Comparison of ENCODE assay signal across 8 mouse cellular contexts in the genomic region with DNA sequence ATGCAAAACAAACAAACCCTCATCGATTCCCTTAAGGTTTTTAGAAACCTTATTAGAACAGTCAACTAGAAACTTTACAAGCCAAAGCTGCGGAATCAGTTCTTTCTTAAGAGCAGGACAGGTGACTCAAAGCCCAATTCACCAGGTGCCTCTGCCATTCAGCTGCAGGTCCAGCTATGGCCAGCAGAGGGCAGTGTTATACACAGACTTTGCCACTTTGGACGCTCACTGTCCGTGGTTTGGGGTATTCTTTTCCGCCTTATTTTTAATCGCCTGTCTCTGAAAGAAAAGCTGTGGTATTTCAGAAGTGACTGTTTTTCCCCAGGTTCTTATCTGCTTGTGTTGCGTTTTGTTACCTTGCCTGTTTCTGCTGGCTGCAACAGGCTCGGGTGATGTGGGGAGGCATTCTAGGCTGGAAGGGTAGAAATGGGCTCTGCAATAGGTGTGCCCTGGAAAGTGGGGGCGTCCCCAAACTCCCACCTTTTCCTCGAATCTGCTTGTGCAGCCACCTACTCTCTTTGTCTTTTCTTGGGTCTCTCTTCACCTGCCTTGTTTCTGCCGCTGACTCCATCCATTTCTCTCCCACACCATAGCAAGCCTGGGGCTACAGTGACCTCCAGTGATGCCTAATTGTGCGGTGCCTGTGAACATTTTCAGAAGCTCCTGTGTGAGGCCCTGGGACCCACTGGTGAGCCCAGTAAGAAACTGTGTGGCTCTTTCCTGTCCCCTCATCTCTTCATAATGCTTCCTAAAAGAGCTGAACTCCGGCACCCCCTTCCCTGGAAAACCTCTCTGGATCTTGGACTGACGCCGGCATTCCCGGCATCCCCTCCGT.
DNase-seq lines count a peak whose midpoint lies in the region; TF ChIP-seq lines count a peak whose summit lies in the region.

No protein-coding gene starts in this region.

- TF ChIP-seq POLR2A in CH12.LX (IDR thresholded peaks at IDR 0.05; ENCODE audit: low read depth, low read length): no peak
- no peak for TF ChIP-seq POLR2A in lung, adult 2 months (IDR thresholded peaks at IDR 0.05; ENCODE audit: borderline replicate concordance, extremely low read depth, low read depth, low read length)
- no peak for TF ChIP-seq POLR2A in olfactory bulb, adult 2 months (IDR thresholded peaks at IDR 0.05; ENCODE audit: insufficient read depth, low read depth, low read length)

- TF ChIP-seq EP300 in CH12.LX (IDR thresholded peaks at IDR 0.05; ENCODE audit: low read length): no peak

- peak; percentile 77 for DNase-seq in CH12.LX (ENCODE audit: extremely low read depth)
- DNase-seq in forebrain, embryonic 10.5 days (ENCODE audit: extremely low spot score, low spot score): peak; percentile 69
- peak; percentile 77 to 86 for DNase-seq in heart, postnatal 14 days
- peak; percentile 85 to 86 for DNase-seq in kidney, postnatal 4 days
- peak; percentile 73 for DNase-seq in lung, adult 2 months
- peak; percentile 44 to 78 for DNase-seq in thymus, postnatal 10 days (ENCODE audit: low spot score in 2 of 2)

- in situ Hi-C loops in CH12.LX (cut with MboI; ENCODE audit: low pct_ligation_motif_present, low pct_unique_long_range_greater_than_20kb, low sequenced_read_pairs): no loop called here

- H3K27ac ChIP-seq in CH12.LX (ENCODE audit: insufficient read depth, low read depth): no peak overlapping the region
- H3K27ac ChIP-seq in brown adipose tissue, adult 24 weeks (replicated peaks; ENCODE audit: low read depth, low read length): no peak overlapping the region
- no peak overlapping the region for H3K27ac ChIP-seq in forebrain, embryonic 10.5 days
- no peak overlapping the region for H3K27ac ChIP-seq in olfactory bulb, adult 2 months (ENCODE audit: insufficient read depth, low read depth, low read length)

- H3K36me3 ChIP-seq in CH12.LX (replicated peaks in 1 of 2; ENCODE audit: control insufficient read depth in 1 of 2, insufficient read depth in 1 of 2, low read length in 1 of 2): no peaks in the 10 kb centered on the region
- H3K36me3 ChIP-seq in forebrain, embryonic 10.5 days (replicated peaks): no peaks in the 10 kb centered on the region

- dilution Hi-C loops in CH12.LX (cut with MboI; ENCODE audit: extremely low pct_ligation_motif_present, extremely low pct_unique_long_range_greater_than_20kb, low sequenced_read_pairs): no loop called here

- H3K9me3 ChIP-seq in CH12.LX (replicated peaks; ENCODE audit: low read length): peaks cover 2% of the 10 kb centered on the region
- H3K9me3 ChIP-seq in forebrain, embryonic 10.5 days: no peaks in the 10 kb centered on the region

- intact Hi-C loops in heart, postnatal 14 days (cut with DNase I): loop anchor here (1.0 to 10.0 kb wide), 6 partner anchors 82 to 728 kb away; a partner anchor contains a TSS

- TF ChIP-seq RAD21 in CH12.LX (IDR thresholded peaks at IDR 0.05; ENCODE audit: low read depth, low read length): peak; percentile 92

- WGBS in forebrain, embryonic 10.5 days: 49% methylated on average over 17 of the region's 17 CpGs
- 45% methylated on average over 17 of the region's 17 CpGs for WGBS in lung, adult 2 months
- WGBS in olfactory bulb, adult 2 months: 43% methylated on average over 17 of the region's 17 CpGs

- H3K79me2 ChIP-seq in CH12.LX (replicated peaks; ENCODE audit: control insufficient read depth, extremely low read depth, insufficient read depth, poor library complexity, severe bottlenecking): no peaks in the 10 kb centered on the region

- peak overlapping the region in 2 of 3 experiments; percentile 16 to 21 for H3K4me3 ChIP-seq in CH12.LX (replicated peaks in 1 of 3; ENCODE audit: low read depth in 2 of 3, low read length in 2 of 3, poor library complexity in 1 of 3)
- H3K4me3 ChIP-seq in brown adipose tissue, adult 24 weeks (ENCODE audit: insufficient read depth, low read depth, low read length): peak overlapping the region; percentile 39
- peak overlapping the region; percentile 38 for H3K4me3 ChIP-seq in forebrain, embryonic 10.5 days
- H3K4me3 ChIP-seq in lung, adult 2 months (replicated peaks; ENCODE audit: extremely low read depth, low read depth, low read length): no peak overlapping the region
- H3K4me3 ChIP-seq in olfactory bulb, adult 2 months (ENCODE audit: insufficient read depth, low read depth, low read length): peak overlapping the region; percentile 17; the same call in 1 of the 2 replicates

- peak overlapping the region; percentile 89 for H3K4me2 ChIP-seq in CH12.LX (ENCODE audit: insufficient read depth, low read depth, poor library complexity, severe bottlenecking)

- peaks cover 2 to 18% of the 10 kb centered on the region in 2 experiments; a peak in 3 of 4 replicates for H3K4me1 ChIP-seq in CH12.LX (ENCODE audit: control insufficient read depth in 1 of 2, insufficient read depth in 2 of 2)
- H3K4me1 ChIP-seq in brown adipose tissue, adult 24 weeks (ENCODE audit: control insufficient read depth, insufficient read depth, insufficient read length, low read length): no peaks in the 10 kb centered on the region
- H3K4me1 ChIP-seq in forebrain, embryonic 10.5 days: peaks cover 17% of the 10 kb centered on the region
- H3K4me1 ChIP-seq in lung, adult 2 months (ENCODE audit: control insufficient read depth, insufficient read depth, low read length): no peaks in the 10 kb centered on the region
- peaks cover 15% of the 10 kb centered on the region for H3K4me1 ChIP-seq in olfactory bulb, adult 2 months (ENCODE audit: control insufficient read depth, insufficient read depth, low read length)

- no peaks in the 10 kb centered on the region for H3K27me3 ChIP-seq in CH12.LX (replicated peaks)
- H3K27me3 ChIP-seq in forebrain, embryonic 10.5 days (ENCODE audit: poor library complexity, severe bottlenecking): 0 out of 2 replicates have a peak, but pooled peaks cover 3% of the 10 kb centered on the region

- no peak overlapping the region for H3K9ac ChIP-seq in CH12.LX (ENCODE audit: insufficient read depth, low read depth)

- TF ChIP-seq CTCF in CH12.LX (conservative IDR thresholded peaks at IDR 0.05 in 1 of 2, IDR thresholded peaks at IDR 0.05 in 1 of 2; ENCODE audit: low read depth in 2 of 2, low read length in 2 of 2): peak; percentile 88 to 90
- TF ChIP-seq CTCF in lung, adult 2 months (IDR thresholded peaks at IDR 0.05; ENCODE audit: insufficient read depth, low read length): peak; percentile 99
- peak; percentile 83 for TF ChIP-seq CTCF in olfactory bulb, adult 2 months (IDR thresholded peaks at IDR 0.05; ENCODE audit: insufficient read depth, low read depth, low read length)

TF ChIP-seq in CH12.LX, 34 proteins besides CTCF, POLR2A, EP300 and RAD21:
- TF ChIP-seq PAX5 (IDR thresholded peaks at IDR 0.05; ENCODE audit: low read length): no peak
- TF ChIP-seq IRF4 (IDR thresholded peaks at IDR 0.05; ENCODE audit: low read depth, low read length): 0 out of 2 replicates have a peak, but pooled peaks have one; percentile 33
- TF ChIP-seq JUN (IDR thresholded peaks at IDR 0.05; ENCODE audit: insufficient read depth, low read depth, low read length): no peak
- TF ChIP-seq SMC3 (IDR thresholded peaks at IDR 0.05; ENCODE audit: low read depth, low read length): peak; percentile 93
- TF ChIP-seq ZC3H11A (IDR thresholded peaks at IDR 0.05; ENCODE audit: low read depth, low read length): peak; percentile 72
- TF ChIP-seq RCOR1 (conservative IDR thresholded peaks at IDR 0.05; ENCODE audit: low read depth, low read length): no peak
- no peak for TF ChIP-seq BHLHE40 (IDR thresholded peaks at IDR 0.05; ENCODE audit: low read depth, low read length)
- no peak for TF ChIP-seq MXI1 (IDR thresholded peaks at IDR 0.05; ENCODE audit: low read depth, low read length)
- TF ChIP-seq GABPA (IDR thresholded peaks at IDR 0.05; ENCODE audit: insufficient replicate concordance, low read depth, low read length): no peak
- TF ChIP-seq UBTF (IDR thresholded peaks at IDR 0.05; ENCODE audit: low read depth, low read length): no peak
- TF ChIP-seq MAZ (IDR thresholded peaks at IDR 0.05; ENCODE audit: low read depth, low read length): 0 out of 2 replicates have a peak, but pooled peaks have one; percentile 45
- TF ChIP-seq TCF12 (IDR thresholded peaks at IDR 0.05; ENCODE audit: low read depth, low read length): no peak
